Mouse (Mus musculus) fat pad, adult 2 months (tissue): ENCODE measurements around the gene Lrrc10.
"Not testable (repeated sequence)": the region's sequence is repeated elsewhere in the genome, so short reads cannot be mapped to it uniquely, and the experiment has no call there.

Source experiments
- DNase-seq: peaks from one replicate; pipeline ENCODE4 v3.0.0-alpha.2; 2011; ENCODE audit warnings: low read depth, low spot score; ENCODE audit errors: extremely low read depth

Gene Lrrc10

DNA sequence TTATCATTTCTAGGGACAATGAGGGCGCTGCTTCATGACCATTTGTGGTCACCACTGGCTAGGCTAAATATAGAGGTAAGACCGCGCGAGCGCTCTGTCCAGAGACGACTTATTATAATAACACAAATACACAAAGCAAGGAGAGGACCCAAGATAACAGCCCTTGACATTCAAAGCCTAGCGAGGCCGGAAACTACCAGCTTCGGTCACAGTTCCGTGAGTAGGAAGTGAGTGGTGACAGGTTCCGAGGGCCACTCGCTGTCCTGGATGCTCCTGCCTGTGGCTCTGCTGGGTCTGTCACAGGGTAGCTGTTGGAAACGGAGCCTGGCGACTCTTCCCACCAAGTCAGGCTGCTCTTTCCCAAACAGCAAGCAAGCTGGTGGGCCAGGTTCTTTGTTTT lies 2.8 kb upstream of the Lrrc10 start:
- no peak for DNase-seq

DNA sequence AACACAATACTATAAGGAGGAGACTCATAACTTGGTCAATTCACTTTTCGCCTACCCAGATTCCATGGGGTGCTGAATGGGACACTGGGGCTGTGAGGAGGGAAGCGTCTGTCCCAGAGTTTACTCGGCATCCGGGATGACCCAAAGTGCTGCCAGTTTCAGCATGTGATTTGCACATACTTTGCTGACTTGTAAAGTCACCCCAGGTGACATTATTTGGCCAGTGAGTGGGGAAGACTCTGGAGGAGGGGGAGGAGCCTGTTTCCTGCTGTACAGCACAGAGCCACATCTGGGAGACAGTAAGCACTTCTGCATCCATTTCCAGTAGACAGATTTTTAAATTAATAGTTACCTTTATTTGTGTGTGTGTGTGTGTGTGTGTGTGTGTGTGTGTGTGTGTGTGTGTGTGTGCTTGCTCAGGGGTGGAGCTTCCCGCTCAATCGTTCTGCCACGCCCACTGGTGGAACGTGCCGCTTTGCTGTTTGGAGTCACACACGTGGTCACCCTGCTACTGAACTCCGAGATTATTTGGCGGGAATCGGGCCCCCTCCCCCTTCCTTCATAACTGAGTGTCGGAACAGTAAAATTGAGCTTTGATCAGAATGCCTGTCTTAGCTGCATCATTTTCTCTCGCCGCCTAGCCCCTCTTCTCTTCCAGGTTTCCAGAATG lies 1.5 kb upstream of the Lrrc10 start:
- DNase-seq, result not testable (repeated sequence)

DNA sequence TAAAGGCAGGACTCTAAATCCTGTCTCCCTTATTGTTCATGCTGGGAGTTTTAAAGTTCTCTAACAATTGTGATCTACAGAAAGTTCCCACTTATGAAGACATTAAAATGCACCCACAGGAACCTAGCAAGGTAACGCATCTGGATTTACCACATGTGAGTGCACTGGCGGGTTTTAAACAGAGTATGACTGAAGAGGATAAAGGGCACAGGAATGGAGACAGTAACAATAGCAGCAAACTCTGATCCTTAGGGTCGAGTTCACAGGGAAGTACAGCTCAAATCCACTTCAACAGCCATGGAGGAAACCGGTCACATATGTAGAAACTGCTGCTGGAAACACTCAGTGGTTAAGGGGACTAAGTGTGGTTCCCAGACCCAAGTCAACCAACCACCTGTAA lies 4.1 kb downstream of the Lrrc10 start:
- DNase-seq, result no peak

DNA sequence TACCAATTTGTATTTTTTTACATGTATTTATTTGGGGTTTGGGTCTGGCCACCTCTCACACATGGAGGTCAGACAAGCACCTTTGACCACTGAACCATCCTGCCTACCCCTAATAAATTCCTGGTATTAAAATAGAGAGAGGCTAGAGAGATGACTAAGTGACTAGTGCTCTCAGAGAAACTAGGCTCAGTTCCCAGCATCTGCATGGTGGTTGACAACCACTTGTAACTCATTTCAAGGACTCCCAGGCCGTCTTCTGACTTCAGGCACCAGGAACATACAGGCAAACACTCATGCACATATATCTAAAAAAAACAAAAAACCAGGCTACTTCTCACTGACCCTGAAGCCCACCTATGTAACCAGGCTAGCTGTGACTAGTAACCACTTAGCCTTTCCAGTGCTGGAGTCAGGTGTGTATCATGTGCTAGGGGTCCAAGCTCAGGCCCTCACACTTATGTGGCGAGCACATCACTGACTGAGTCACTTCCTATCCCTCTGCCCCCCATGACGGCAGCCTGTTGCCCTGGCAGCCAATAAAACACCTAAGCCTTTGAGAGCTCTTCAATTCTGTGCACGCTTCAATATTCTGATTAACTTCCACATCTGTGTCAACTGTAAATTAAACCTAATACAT lies 4.9 kb downstream of the Lrrc10 start:
- no peak for DNase-seq

DNA sequence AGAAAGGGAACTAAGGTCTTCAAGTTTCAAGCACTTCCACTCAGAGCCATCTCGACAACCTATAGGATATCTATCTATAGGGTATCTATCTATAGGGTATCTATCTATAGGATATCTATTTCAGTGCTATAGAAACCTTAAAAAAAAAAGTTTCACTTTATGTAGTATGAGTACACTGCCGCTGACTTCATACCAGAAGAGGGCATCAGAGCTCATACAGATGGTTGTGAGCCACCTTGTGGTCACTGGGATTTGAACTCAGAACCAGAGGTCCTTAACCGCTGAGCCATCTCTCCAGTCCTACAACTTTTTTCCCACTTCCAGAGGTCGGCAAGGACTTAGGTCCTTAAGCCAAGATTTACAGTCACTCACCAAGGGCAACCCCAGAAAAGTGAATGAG lies 10.5 kb downstream of the Lrrc10 start:
- no peak for DNase-seq

DNA sequence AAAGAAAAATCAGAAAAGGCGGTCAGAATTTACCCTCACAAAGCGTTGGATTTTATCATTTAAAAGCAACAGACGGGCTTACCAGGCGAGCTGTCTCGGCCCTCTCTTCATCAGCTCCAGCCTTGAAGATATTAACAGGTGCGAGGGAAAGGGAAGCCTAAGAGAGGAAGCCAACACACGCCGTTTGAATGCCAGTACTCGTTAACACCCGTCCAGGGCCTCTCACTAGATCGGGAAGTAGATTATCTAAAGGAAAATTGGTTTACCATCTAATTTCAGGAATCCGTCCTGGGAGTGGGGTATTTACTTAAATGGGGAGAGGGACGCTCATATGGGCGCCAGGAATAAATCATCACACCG lies 17.7 kb downstream of the Lrrc10 start:
- DNase-seq, result no peak

DNA sequence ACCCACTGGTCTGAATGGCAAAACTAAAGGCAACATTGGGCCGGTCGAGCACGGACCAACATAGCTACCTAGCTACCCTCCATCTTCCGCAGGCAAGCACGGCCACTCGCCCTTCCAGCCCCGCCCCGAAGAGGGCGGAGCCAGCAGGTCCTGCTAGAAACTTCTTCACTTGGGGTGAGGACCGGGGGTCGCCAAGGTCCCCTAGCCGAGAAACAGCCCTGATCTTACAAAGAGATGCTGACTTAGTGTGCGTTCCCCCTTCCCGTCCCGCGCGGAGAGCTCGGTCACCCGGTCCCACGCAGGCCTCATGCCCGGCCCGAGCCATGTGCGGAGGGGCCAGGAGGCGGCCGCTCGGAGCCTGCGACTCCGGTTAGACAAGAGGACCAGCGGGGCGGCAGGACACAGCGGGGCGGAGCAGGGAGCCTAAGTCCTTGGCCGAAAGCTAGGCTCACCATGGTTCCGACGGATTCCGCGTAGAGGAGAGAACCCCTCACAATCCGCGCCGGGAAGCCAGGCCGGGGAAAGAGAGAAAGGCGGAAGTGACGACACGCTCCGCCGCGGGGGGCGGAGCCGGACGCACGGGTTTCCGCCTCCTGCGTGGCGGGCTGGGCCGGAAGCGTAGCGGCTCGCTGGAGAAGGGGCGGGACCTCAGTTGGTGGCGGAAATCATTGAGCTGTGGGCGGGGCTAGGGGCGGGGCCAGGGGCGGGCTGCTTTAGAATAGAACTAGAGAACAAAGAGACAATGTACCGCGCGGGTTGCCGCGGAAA lies 18.3 kb downstream of the Lrrc10 start, which contains the start of gene Cct2:
TSS of gene Cct2 (minus strand) at position 561 of the 768 bp plus-strand sequence.
- no peak for DNase-seq

DNA sequence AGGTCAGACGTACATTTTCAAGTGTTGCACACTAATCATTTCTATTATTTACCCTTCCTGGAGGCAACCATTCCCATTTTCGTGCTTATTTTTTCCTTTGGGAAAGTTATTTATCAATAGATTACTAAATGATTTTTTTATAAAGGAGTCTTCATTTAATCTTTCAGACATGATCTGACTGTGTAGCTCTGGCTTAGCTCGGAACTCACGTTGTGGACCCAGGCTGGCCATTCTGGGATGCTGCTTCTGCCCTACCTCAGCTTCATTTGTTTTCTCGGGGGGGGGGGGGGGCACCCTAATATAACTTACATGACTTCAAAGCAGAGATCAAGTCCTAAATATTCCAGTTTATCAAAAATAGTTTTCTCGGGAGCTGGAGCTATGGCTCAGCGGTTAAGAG lies 18.9 kb downstream of the Lrrc10 start:
- no peak for DNase-seq

DNA sequence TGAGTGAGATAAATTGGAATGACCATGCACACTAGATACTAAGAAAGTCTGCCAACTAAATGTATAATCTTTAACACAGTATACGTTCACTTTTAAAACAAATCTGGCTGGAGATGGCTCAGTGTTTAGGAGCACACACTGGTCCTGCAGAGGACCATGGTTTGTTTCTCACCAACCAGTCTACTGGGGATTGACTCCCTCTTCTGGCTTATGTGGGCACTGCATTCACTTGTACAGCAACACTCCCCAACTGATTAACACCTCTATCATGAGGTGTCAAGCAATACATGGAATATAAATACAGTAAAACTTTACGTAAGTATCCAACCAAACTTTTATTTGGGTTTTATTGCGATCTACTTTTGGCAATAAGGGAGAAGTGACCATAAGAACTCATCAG lies 24.0 kb downstream of the Lrrc10 start:
- no peak for DNase-seq

DNA sequence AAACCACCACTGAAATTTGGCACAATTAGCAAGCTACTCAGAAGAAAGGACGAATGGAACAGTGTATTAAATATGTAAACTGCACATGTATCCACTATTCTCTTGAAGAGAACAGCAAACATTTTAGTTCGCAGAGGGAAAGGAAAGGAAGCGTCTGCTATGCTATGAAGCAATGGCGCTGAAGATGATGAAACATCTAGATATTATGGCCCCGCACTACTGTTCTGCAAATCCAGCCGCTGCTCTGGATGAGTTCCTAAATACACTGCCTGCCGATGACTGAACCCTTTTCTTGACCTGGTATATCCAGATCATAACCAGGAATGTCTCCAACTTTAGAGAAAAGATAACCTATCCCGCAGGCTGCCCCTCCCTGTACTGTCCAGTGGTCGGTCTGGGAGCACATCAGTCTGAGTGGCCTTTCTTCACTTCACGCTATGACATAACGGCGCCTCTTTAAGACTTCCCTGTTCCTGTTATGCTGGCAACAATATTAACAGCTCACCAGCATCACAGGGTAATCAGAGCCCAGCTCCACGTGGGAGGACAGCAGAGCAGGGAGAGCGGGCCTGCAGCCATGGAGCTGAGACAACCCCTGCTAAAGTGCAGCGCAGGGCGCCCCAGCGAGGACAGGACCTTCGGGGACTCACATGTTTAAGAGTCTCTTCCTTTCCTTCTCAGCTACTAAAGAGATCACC lies 27.2 kb downstream of the Lrrc10 start:
- no peak for DNase-seq

DNA sequence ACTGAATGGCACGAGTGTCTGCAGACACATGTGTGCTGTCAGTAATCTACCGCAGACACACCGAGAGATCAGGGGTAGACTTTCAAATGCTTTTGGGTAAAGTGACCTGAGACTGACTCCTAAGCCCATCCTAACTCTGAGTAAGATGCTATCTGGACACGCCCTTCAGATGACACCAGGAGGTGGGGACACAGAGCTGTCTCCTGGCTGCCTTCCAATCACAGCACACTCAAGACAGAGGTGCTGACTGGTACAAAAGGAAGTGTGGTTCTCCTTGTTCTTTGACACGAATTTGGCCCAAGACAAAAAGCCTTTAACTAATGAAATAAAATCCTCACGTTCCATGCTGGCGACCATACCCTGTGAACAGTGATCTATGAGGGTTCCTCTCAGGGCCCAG lies 28.0 kb downstream of the Lrrc10 start:
- no peak for DNase-seq

DNA sequence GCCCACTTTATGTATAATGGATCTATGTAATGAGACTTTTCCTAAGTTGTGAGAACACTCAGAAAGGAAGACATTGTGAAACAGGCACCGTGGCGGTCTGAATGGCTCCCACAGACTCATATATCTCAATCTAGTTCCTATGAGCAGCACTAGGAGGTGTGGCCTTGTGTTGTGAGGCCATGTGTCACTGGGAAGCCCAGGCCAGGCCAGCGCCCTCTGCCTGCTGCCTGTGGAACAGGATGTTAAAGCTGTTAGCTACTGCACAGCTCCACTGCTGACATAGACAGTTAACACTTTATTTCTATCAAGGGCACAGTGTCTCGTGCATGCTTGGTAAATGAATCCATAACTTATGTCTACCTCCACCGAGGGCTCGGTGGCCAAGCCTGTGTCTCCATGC lies 33.1 kb downstream of the Lrrc10 start:
- DNase-seq, result no peak

DNA sequence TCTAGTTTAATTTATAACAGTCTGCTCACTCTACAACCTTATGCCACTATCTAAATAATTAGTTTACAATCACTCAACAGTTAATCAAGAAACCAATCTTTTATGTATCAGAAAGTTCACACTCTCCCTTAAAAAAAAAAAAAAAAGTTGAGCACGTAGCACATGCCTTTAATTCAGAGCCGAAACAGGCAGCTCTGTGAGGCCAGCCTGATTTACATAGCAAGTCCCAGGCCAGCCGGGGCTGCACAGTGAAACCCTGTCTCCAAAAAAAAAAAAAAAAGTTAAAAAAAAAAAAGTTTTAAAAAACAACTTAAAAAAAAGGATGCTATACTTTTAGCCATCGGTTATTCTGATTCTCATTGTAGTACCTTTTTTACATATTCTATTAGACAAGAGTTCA lies 36.2 kb downstream of the Lrrc10 start:
- DNase-seq, result no peak

DNA sequence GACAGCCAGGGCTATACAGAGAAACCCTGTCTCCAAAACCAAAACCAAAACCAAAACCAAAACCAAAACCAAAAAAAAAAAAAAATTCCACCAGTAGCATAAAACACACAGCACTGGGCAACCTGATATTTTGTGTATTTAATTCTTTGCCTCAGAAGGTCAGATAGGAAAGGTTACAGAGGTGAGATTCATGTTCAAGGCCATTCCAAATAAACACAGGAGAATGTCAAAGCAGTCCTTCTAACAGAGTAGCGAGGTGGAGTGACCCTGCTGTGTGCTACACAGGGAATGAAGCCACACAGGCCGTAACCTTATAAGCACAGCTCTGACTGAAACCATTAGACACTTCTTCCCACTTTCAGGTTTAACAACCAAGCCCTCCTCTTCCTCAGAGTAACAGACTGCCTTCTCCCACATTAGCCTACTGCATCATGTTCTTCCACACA lies 36.8 kb downstream of the Lrrc10 start:
- DNase-seq, result no peak

DNA sequence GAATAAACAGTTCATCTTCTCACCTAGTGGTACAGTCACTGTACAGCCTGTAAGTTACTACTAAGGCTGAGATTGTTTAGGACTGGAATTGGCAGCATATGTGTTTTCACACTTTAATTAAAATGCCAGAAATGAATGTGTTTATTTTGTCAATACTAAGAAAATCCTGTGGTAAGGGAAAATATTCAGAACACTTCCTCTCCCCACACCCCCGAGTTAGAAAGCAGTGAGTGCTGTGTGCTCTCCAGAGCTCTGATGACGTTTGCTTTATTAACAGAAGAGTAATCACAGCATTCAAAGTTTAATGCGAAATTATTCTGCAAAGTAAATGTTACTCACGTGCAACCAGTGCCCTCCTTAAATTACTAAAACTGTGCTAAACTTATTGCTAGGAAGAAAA lies 44.5 kb downstream of the Lrrc10 start:
- no peak for DNase-seq

DNA sequence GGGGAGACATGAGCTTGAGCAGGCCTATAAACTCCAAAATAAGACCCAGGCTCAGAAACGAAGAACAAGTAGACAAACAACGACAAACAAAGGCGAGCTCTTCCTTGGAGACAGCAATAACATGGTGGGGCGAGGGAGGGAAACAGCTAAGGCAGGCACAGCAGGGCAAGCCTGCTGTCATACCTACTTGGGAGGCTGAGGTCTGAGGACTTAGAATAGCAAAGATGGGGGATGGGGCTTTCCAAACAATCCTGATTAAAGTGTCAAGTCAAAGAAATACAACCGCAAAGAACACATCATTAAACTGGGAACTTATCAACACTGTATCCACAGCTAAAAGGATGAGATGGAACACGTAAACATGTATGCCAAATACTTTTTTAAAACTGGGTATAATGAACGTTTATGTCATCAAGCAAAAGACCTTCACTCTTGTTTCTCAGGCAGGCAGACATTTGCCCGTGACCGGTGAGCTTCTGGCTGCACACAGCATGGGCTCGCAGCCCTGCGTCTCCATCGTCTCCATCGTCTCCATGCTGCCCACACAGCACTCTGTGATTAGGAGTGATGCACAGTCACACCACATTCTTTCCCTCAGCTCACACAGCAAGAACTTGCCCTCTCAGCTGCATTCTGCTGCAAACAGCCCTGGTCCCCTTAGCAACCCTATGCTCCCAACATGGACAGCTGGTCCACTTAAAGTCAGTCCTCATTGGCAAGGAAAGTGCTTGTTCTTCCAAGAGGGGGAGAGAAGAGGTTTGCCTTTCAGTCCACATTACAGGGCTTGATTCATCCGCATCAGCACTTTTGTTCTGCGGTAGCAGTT lies 49.6 kb downstream of the Lrrc10 start:
- DNase-seq, result no peak

DNA sequence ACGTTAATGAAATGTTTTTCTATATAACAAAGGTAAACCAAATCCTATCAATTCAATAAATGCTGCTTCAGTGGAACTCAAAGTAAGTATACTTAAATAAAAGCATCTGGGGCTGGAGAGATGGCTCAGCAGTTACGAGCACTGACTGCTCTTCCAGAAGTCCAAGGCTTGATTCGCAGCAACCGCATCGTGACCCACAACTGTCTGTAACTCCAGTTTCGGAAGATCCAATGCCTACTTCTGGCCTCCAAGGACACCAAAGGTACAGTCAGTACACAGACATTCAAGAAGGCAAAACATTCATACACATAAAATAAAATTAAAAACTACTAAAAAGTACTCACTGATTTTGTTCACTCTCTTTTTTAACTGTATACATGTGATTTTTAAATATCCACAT lies 51.0 kb downstream of the Lrrc10 start:
- DNase-seq, result no peak
